Mouse (Mus musculus) layer of hippocampus, postnatal 36 days (tissue): ENCODE measurements around the gene Mamstr. TPM values are rescaled to one million over a fixed set of nuclear protein-coding genes. Genes with fewer than 3 reads are reported as not detected.

Experiments
- DNase-seq, 2 experiments: peaks; one replicate each; pipeline ENCODE4 v3.0.0; 2022
- total RNA-seq, 2 experiments: library from RNA; stranded (reverse); gene quantifications; 2 replicates each; pipeline ENCODE4 v1.2.3; 2021

Gene Mamstr
- total RNA-seq, 2 experiments from 2014 or later, result 2.3 to 2.8 TPM

DNA sequence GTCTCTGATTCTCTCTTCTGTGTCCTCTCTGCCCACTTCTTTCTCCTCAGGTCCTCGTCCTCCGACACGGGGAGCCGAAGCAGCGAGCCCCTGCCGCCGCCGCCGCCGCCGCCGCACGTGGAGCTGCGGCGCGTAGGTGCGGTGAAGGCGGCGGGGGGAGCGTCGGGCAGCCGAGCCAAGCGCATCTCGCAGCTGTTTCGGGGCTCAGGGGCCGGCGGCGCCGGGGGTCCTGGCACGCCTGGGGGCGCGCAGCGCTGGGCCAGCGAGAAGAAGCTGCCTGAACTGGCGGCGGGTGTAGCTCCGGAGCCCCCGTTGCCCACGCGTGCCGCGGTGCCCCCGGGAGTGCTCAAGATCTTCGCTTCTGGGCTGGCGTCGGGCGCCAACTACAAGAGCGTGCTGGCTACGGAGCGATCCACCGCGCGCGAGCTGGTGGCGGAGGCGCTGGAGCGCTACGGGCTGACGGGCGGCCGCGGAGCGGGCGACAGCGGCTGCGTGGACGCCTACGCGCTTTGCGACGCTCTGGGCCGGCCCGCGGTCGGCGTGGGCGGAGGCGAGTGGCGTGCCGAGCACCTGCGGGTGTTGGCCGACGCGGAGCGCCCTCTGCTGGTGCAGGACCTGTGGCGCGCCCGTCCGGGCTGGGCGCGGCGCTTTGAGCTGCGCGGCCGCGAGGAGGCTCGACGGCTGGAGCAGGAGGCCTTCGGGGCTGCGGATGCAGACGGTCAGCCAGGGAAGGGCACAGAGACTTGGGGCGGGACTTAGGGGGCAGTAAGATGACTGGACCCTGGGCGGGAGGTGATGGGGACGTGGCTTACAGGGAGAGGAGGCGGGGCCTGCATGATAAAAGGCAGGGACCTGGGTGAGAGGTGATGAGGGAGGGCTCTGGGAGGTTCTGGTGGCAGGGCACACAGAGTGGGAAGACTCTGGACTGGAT lies 11.1 kb upstream of the Mamstr start:
- peak; percentile 75 to 80 for DNase-seq

DNA sequence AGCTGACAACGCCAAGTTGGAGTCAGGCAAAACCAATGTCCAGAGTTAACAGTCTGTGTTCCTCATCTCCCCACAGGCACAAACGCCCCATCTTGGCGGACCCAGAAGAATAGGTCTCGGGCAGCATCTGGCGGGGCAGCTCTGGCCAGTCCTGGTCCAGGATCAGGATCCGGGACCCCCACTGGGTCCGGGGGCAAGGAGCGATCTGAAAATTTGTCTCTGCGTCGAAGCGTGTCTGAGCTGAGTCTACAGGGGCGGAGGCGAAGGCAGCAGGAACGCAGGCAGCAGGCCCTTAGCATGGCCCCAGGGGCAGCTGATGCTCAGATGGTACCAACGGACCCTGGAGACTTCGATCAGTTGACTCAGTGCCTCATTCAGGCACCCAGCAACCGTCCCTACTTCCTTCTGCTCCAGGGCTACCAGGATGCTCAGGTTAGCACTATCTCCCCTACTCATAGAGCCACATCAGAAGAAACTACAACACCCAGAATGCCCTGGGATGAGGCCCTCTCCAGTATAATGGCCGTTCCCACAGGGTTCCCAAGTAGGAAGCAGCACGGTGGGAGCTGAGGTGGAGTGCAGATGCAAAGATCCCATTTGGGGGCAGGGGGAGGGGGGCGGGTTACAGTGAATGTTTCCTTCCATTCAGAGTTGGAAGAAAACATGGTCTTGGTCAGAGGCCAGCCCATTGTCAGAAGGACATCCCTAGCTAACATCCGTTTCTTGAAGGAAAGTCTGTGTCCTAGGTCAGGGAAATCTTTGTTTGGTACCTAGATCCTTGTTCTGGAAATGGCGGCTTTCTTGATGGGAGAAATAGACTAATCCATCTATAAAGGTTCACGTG lies 9.5 kb upstream of the Mamstr start:
- no peak for DNase-seq

DNA sequence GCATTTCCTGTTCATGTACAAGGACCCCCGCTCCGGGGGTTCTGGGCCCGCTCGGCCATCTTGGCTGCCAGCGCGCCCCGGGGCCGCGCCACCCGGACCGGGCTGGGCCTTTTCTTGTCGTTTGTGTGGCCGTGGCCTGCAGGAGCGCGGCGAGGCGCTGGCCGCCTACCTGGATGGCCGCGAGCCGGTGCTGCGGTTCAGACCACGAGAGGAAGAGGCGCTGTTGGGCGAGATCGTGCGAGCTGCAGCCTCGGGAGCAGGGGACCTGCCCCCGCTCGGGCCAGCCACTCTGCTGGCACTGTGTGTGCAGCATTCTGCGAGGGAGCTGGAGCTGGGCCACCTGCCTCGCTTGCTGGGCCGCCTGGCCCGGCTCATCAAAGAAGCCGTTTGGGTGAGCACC lies 7.3 kb upstream of the Mamstr start:
- DNase-seq, result peak in 1 of 2 experiments; percentile 39

DNA sequence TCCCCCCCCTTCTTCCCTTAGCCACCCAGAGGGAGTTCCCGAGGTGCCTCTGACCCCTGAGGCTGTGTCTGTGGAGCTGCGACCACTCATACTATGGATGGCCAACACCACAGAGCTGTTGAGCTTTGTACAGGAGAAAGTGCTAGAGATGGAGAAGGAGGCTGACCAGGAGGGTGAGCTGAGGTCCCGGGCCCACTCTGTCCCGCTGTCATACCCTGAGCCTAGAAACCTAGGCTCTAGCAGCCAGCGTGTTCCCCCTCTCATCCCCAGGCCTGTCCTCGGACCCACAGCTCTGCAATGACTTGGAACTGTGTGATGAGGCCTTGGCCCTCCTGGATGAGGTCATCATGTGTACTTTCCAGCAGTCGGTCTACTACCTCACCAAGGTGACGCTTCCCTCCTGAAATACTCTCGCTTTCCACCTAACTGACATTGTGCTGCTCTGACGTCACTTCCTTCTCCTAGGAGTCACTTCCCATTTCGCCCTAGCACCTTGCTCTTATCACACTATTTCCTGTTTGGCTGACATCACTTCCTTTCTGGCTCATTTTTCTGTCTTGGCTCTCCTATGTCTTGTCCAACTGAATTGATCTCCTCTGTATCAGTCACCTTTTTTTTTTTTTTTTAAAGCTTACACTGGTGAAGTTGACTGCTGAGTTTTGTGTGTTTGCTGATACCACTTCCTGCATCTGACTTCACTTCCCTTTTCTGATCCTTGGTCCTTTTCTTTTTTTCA lies 4.7 kb upstream of the Mamstr start:
- no peak for DNase-seq

DNA sequence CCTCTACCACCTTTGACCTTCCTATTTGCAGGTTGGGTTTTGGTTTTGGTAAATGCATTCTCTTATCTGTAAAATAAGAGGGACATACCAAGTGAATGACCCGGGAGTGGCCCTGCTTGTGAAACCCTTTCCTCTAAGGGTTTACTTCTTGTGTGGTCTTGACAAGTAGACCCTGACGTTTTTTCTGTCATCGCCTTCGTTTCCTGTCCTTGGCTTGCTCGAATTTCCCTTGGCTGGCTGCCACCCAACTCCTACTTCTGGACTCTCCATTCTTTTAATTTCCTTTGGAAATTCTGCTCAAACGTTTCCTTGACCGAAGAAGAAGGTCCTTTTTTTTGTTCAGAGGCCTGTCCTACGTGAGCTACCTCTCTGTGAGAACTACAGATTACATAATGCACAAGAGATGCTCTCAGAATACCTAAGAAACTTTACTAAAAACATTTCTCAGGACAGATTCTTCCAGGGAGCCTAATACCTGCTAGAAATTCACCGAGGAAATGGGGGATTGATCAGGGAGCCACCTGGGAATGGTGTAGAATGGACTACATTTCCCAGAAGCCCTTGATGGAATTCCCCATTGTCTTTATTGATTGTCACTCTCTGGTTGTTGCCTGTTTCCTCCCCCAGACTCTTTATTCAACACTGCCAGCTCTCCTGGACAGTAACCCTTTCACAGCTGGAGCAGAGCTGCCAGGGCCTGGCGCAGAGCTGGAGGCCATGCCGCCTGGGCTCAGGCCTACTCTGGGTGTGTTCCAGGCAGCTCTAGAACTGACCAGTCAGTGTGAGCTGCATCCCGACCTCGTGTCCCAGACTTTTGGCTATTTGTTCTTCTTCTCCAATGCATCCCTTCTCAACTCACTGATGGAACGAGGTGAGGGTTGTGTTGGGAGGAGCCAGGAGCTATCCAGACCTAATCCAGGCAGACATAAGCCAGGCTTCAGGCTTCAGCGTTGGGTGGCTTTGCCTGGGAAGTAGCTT lies 3.8 kb upstream of the Mamstr start:
- no peak for DNase-seq

DNA sequence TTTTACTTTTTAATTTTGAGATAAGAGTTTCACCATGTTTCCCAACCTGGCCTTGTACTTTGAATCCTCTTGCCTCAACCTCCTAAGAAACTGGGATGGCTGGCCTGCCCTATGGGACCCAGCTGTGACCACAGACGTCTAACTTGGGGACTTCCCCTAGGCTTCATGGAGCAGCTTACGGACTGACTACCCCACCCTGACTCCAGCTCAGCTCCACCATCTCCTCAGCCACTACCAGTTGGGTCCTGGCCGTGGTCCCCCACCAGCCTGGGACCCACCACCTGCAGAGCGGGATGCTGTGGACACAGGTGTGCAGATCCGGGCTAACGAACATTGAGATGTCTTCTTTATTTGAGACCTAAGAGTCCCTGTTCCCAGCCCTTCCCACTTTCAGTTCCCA lies 2.1 kb upstream of the Mamstr start:
- DNase-seq, result no peak

DNA sequence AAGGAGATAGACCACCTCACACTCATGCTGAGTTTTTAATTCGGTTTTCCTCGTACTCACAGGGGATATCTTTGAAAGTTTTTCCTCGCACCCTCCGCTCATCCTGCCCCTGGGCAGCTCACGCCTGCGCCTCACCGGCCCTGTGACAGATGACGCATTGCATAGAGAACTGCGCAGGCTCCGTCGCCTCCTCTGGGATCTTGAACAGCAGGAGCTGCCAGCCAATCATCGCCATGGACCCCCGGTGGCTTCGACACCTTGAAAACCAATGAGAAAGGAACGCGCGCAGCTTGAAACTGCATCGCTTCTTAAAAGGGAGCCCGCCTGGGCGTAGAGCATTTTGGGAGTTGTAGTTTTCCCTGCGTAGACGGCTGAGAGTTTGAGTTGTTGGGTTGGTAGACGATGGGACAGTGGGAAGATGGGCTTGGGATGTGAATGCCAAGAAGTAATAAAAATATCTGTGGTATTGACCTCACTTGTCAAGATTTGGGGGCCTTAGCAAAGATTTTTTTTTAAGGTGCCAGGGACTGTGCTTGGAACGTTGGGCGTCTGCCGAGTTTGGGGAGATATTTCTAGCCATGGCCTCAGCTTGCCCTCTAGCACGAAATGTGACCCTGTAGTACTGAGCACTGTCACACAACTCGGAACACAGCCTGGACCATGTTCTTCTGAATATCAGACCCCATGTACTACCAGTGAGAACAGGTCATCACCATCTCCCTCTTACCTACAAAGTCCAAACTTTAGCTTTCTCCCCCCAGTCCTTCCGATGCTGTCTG lies 965 bp upstream of the Mamstr start:
- DNase-seq, result peak; percentile 92 to 95

DNA sequence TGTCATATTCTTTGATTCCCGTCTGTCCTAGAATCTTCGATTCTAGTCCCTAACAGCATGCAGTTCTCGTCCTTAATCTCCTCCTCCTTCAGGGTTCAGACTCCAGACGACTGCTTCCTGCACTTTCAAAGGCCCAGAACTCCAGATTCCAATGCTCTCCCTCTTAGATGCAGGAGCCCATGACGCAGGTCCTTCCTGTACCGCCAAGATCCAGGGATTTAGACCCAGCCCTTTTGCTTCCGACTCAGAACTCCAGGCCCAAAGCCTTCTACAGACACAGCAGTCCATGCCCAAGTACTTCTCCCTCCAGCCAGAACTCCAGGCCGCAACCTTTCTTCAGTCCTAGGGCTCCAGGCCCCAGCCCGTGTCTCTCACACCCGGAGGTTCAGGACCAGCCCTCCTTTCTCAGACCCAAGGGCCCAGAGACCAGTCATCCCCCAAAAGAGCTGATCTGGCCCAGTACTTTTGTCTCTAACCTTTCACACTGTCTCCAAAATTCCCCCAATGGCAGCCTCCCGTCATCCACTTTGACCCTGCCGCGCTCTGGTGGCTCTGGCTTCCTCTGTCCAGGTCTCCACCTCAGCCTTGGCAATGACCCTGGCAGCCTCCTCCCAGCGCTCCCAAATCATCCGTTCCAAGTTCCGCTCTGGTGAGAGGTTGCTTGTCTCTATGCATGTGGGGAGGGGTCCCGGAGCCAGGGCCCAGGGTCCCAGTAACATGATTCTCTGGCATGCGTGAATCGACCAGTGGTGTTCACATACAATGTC lies 597 bp downstream of the Mamstr start:
- DNase-seq, result no peak

DNA sequence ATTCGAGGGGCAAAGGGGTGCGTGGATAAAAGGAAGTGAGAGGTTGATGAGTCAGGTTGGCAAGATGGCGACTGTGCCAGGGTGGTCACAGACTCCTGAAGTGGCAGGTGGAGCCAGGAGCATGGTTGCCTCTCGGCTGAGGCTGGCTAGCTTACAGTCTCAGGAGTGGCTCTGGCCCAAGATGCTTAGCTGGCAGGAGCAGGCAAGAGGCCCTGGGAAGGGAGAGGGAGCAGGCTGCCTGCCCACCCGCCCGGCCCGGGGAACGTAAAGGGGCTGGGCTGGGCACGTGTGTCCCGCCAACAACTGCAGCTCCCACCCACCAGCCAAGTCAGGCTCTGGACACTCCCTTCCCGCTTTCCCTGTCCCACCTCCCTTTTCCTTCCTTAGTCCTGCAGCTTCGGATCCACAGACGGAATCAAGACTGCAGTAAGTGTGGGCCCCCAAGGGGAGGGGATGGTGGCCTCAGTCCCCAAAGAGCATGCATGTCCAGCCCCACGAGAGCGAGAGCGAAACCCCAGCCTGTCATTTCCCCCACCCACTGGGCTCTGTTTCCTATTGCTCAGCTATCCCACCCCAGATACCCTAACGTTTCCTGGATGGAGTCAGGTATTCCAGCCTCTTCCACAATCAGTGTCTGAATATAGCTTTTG lies 1.7 kb downstream of the Mamstr start:
- DNase-seq, result no peak

DNA sequence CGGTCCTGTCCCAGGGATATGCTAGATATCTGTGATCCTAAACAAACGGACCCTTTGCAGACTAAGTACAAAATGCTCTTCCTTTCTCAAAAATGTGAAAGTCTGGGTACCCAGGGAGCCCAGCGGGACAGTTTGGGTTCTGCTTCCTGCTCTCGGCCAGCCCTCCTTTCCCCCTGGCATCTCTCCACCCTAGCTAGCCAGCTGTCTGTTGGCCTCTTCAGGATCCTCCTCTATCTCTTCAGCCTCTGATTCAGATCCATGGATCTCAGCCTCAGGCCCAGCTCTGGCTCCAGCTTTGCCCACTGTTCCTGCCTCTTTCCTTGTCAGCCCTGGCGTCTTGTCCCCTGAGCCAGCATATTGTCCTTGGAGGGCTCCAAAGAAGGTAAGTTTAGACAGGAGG lies 2.3 kb downstream of the Mamstr start:
- DNase-seq, result no peak

DNA sequence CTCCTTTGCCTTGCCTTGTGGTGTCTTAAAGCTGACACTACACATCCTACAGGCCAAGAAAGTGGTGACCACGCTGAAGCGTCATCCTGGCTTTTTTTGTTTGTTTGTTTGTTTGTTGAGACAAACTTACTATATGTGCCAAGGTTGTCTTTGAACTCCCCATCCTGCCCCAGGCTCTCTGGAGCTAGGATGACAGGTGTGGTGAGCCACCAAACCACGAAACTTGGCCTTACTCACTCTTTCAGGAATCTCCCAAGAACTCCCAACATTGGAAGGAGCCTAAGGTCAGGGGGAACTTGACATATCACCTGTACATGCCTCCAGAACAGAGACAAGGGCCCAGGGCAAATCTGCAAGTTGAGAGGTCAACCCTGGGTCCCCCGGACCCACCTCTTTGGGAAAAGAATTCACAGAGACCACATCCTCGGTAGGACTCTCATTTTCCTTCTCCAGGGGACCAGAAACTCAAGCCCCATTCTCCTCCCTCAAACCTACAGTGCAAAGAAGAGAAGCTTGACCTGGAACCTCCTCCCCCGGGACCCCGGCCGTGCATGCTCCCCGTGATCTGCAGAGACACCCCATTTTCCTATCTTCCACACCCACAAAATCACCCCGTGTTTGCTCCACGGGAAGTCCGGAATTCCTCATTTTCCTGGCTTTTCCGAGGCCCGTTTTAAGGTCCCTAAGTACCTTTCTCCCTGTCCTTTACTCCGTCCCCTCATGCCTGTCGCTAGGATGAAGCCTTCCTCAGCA lies 2.9 kb downstream of the Mamstr start:
- no peak for DNase-seq

DNA sequence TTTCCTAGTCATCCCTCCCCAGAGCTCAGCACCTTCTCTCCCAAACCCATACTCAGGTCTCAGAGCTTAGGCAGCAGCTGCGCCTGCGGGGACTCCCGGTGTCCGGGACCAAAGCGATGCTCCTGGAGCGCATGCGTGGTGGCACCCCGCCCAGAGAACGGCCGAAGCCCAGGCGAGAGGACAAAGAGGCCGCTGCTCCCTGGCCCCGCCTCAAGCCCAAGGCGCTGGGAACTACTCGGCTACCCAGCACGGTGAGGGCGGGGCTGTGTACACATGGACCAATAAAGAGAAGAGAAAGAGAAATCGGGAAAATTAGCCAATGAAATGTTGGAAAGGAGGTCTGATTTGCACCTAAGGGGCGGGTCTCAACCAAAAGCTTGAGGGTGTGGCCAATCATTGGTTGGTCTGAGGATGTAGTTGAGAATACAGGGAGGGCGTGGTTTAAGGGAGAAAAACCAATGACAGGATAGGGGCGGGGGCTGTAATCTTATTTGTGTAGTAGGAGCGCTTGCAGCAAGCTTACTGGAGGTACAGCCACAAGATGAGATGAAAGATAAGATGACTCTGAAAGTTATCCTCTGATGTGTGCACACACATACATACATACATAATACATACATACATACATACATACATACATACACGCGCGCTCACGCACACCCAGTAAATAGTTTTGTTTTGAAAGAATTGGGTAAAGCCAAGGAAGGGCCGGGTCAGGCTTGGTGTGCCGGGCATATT lies 3.8 kb downstream of the Mamstr start:
- DNase-seq, result peak; percentile 90 to 91

DNA sequence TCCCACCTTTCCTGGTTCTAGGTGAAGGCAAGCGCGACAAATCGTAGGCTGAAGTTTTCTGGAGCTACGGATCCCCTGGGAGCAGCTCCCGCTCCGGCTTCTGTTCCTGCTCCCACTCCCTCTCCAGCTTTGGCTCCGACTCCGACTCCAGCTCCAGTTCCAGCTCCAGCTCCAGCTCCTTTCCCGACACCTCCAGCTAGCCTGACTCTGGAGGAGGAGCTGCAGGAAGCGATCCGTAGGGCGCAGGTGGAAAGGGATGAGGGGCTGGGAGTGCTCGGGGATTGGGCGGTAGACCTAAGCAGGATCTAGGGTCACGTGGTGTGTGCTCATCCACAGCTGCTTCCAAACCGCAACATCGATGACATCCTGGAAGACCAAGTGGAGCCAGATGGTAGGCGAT lies 4.4 kb downstream of the Mamstr start:
- peak; percentile 55 to 61 for DNase-seq

DNA sequence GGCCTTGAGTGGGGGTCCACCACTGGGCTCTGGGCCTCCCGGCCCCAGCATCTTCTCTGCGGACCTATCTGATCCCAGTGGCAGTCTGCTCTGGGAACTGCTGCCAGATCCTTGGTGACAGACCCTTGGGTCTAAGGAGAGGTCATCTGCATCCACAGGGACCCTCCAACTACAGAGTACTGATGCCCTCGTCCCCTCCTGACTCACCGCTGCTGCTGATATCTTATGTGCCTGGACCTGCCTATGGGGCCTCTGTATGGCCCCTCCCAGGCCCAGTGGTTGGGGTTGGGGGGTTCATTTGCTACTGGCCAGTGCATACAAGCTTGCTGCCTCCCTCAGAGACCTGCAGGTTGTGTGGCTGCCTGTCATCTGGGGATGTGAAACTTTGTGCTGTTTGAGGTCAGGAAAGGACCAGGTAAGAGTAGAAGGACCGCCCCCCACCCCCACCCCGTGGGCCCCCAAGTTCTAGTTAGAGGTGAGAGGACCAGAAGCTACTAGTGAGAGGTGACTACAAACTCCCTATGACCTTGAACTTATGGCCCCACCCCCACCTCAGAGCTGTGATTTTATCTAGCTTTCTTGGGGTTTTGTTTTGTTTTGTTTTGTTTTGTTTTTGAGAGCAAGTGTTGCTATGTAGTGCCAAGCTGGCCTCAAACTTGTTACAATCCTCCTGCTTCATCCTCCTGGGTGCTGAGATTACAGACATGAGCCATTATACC lies 5.3 kb downstream of the Mamstr start:
- no peak for DNase-seq

DNA sequence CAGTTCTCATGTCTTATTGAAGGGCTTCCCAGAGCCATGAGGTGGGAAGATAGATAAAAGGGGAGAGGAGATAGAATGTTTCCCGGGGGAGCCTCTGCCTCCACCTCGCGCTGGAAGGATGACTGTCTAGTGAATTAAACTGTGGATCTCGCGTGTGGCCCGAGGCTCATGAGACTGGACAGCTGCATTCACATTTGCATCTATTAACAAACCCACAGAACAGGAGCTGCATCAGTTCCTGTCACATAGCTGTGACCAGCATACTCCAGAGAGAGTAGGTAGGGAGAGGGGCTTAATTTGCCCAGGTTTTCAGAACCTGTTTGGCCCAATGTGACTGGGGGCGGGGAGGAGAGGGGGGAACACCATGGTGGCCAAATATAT lies 5.8 kb downstream of the Mamstr start:
- DNase-seq, result no peak

DNA sequence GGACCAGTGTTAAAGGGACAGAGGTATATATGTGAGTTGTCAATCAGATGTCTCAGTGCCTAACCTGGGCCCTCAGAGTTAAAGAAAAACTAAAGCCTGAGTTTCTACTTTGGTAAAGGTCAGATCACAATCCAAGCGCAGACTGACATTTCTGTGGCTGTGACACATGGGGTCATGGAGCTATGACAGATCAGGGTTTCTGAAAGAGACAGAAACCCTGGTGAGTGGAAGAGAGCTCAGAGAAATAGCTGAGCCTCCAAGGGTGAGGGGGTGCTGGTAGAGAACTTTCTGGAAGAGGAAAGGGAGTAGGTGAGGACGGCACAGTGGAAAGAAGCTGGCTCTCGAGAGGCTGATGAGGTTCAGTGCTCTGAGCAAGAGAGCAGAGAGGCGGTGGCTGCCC lies 6.9 kb downstream of the Mamstr start:
- DNase-seq, result no peak

DNA sequence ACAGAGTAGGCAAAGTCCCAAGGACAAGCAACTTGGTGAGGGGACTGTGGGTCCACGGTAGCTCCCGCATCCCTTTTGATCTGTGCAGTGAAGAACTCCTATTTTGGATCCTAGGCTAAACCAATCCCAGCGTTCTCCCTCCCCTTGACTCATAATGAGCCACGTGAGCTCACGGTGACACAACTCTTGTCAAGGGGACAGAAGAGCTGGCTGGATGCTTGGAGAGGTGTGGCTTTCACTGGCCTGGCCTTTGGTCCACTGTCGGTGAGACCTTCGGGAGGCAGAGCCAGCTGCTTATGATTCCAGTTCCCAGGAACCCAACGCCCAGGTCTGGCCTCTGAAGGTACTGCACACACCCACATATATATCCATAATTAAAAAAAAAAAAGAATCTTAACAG lies 9.6 kb downstream of the Mamstr start:
- DNase-seq, result no peak
